Mouse (Mus musculus) heart, postnatal 0 days (tissue): ENCODE data around the gene Gzmm. TPM values are rescaled to one million over a fixed set of nuclear protein-coding genes. Genes with fewer than 3 reads are reported as not detected.

Source experiments
- ATAC-seq: fragments of 200-750 bp; cut with Nextera tagmentation; 2 replicates; pipeline ENCODE4 v1.8.0; 2017; ENCODE audit warnings: low read depth, moderate number of reproducible peaks, moderate library complexity; ENCODE audit not compliant: insufficient read depth
- DNase-seq: peaks from one replicate; pipeline ENCODE4 v3.0.0-alpha.2; 2016; ENCODE audit warnings: low spot score
- H3K27ac ChIP-seq: fragments of 300-500 bp; sonication (generic); 2 replicates; pipeline ENCODE4 v1.5.1; 2014; ENCODE audit warnings: low read depth, mild to moderate bottlenecking
- H3K27me3 ChIP-seq: fragments of 300-500 bp; sonication (generic); 2 replicates; pipeline ENCODE4 v1.6.1; 2014; ENCODE audit warnings: low read length, mixed read lengths; ENCODE audit not compliant: control insufficient read depth, insufficient read depth
- H3K36me3 ChIP-seq: fragments of 300-500 bp; sonication (generic); replicated peaks from 2 replicates; pipeline ENCODE4 v1.6.1; 2014; ENCODE audit warnings: low read length, mixed read lengths; ENCODE audit not compliant: control insufficient read depth, insufficient read depth
- H3K4me1 ChIP-seq: fragments of 300-500 bp; sonication (generic); 2 replicates; pipeline ENCODE4 v1.6.1; 2014; ENCODE audit warnings: antibody characterized with exemption; ENCODE audit not compliant: control insufficient read depth, insufficient read depth
- H3K4me2 ChIP-seq: fragments of 300-500 bp; sonication (generic); 2 replicates; pipeline ENCODE4 v1.6.1; 2014; ENCODE audit warnings: low read depth, mild to moderate bottlenecking, low read length, moderate library complexity
- H3K4me3 ChIP-seq: fragments of 300-500 bp; sonication (generic); 2 replicates; pipeline ENCODE4 v1.5.1; 2014; ENCODE audit warnings: low read depth, low read length
- H3K9ac ChIP-seq: fragments of 300-500 bp; sonication (generic); replicated peaks from 2 replicates; pipeline ENCODE4 v1.6.1; 2014; ENCODE audit warnings: low read depth, low read length, mixed read lengths
- H3K9me3 ChIP-seq: fragments of 300-500 bp; sonication (generic); replicated peaks from 2 replicates; pipeline ENCODE4 v1.6.1; 2016; ENCODE audit warnings: low read length; ENCODE audit not compliant: control insufficient read depth
- CTCF ChIP-seq: IDR thresholded peaks from 2 replicates; pipeline ENCODE4 v1.5.1; 2016; ENCODE audit warnings: antibody characterized with exemption, control low read depth, low read depth
- EP300 ChIP-seq: IDR thresholded peaks from 2 replicates; pipeline ENCODE4 v1.6.1; 2016; ENCODE audit warnings: antibody characterized with exemption, low read depth
- WGBS: fragments of 180-500 bp; shearing (Covaris S2); extraction: QIAGEN DNeasy Blood & Tissue Kit; methylation state at CpG from one replicate; pipeline ENCODE4 v1.1.7; 2014; 5-methylcytosine and 5-hydroxymethylcytosine counted together
- polyA plus RNA-seq: library from polyadenylated mRNA; unstranded; fragments of >200 nt; fragmentation: Nextera tagmentation; extraction: Ambion mirVana; gene quantifications from 2 replicates; pipeline ENCODE4 v1.2.1, GENCODE M21; 2015
- total RNA-seq: library from RNA; depleted of rRNA; stranded (reverse); fragments of >200 nt; gene quantifications from 2 replicates; pipeline ENCODE4 v1.2.3, GENCODE M21; 2014; ENCODE audit warnings: low replicate concordance

Gene Gzmm
- total and polyA plus RNA-seq, 2 experiments from 2014 or later, result 2.4 to 2.8 TPM

GRCm38 (mm10) chr10:79668771-79669575, 19.8 kb upstream of the Gzmm start, which contains the start of gene Tpgs1:
Gene Tpgs1, plus strand, starts transcription at chr10:79669369.
- peak within 1 kb of the TSS; percentile 64 for H3K9ac ChIP-seq
- no peaks in the 10 kb centered on the region for H3K9me3 ChIP-seq
- ATAC-seq (peak; percentile 81), DNase-seq (peak; percentile 93)
- peak; percentile 68; the same call in 1 of the 2 replicates for TF ChIP-seq EP300
- peak; percentile 82 for TF ChIP-seq CTCF
- peak within 1 kb of the TSS; percentile 79 for H3K4me2 ChIP-seq
- H3K27ac ChIP-seq, result peak within 1 kb of the TSS; percentile 89
- H3K4me1 ChIP-seq, result 0 out of 2 replicates have a peak, but pooled peaks cover 9% of the 10 kb centered on the region
- peak within 1 kb of the TSS; percentile 94 for H3K4me3 ChIP-seq
- no peaks in the 10 kb centered on the region for H3K27me3 ChIP-seq
- H3K36me3 ChIP-seq, result no peaks in the 10 kb centered on the region
- WGBS, result under 1% methylated on average over 45 of the region's 45 CpGs

GRCm38 (mm10) chr10:79669576-79670057, 19.2 kb upstream of the Gzmm start:
- ATAC-seq, result peak; percentile 59
- peak overlapping the region; percentile 64 for H3K9ac ChIP-seq
- TF ChIP-seq EP300 (no peak), CTCF (no peak)
- H3K4me1 ChIP-seq, result 0 out of 2 replicates have a peak, but pooled peaks cover 9% of the 10 kb centered on the region
- peak overlapping the region; percentile 89 for H3K27ac ChIP-seq
- no peak for DNase-seq
- 1% methylated on average over 47 of the region's 47 CpGs for WGBS
- peak overlapping the region; percentile 94 for H3K4me3 ChIP-seq
- H3K4me2 ChIP-seq, result peak overlapping the region; percentile 79
- H3K27me3 ChIP-seq, result no peaks in the 10 kb centered on the region
- 0 out of 2 replicates have a peak, but pooled peaks cover 5% of the 10 kb centered on the region for H3K36me3 ChIP-seq
- no peaks in the 10 kb centered on the region for H3K9me3 ChIP-seq

- no peak; the same call in 1 of the 2 replicates for ATAC-seq
- Histone ChIP-seq H3K9ac (peak overlapping the region; percentile 64; the same call in 1 of the 2 replicates), H3K4me2 (peak overlapping the region; percentile 79), H3K4me1 (0 out of 2 replicates have a peak, but pooled peaks cover 9% of the 10 kb centered on the region), H3K27ac (peak overlapping the region; percentile 89; the same call in 1 of the 2 replicates), H3K9me3 (no peaks in the 10 kb centered on the region), H3K36me3 (0 out of 2 replicates have a peak, but pooled peaks cover 6% of the 10 kb centered on the region), H3K27me3 (no peaks in the 10 kb centered on the region), H3K4me3 (peak overlapping the region; percentile 94)
- no peak for DNase-seq
- TF ChIP-seq CTCF (no peak), EP300 (no peak)
- WGBS, result 37% methylated on average over 15 of the region's 15 CpGs
Observed at GRCm38 (mm10) chr10:79670071-79670888, 18.5 kb upstream of the Gzmm start.

GRCm38 (mm10) chr10:79671396-79672087, 17.3 kb upstream of the Gzmm start:
- Histone ChIP-seq H3K27me3 (no peaks in the 10 kb centered on the region), H3K27ac (no peak overlapping the region), H3K9me3 (no peaks in the 10 kb centered on the region), H3K4me1 (0 out of 2 replicates have a peak, but pooled peaks cover 9% of the 10 kb centered on the region), H3K4me2 (no peak overlapping the region), H3K9ac (no peak overlapping the region), H3K36me3 (0 out of 2 replicates have a peak, but pooled peaks cover 6% of the 10 kb centered on the region), H3K4me3 (no peak overlapping the region)
- WGBS, result 81% methylated on average over 6 of the region's 6 CpGs
- DNase-seq (no peak), ATAC-seq (no peak)
- TF ChIP-seq CTCF (no peak), EP300 (no peak)

- 70% methylated on average over 3 of the region's 3 CpGs for WGBS
- no peak overlapping the region for H3K4me2 ChIP-seq
- no peaks in the 10 kb centered on the region for H3K9me3 ChIP-seq
- 0 out of 2 replicates have a peak, but pooled peaks cover 6% of the 10 kb centered on the region for H3K36me3 ChIP-seq
- no peaks in the 10 kb centered on the region for H3K27me3 ChIP-seq
- no peak for TF ChIP-seq CTCF
- no peak for TF ChIP-seq EP300
- ATAC-seq (no peak), DNase-seq (no peak)
- no peak overlapping the region for H3K27ac ChIP-seq
- H3K9ac ChIP-seq, result no peak overlapping the region
- H3K4me1 ChIP-seq, result 0 out of 2 replicates have a peak, but pooled peaks cover 9% of the 10 kb centered on the region
- no peak overlapping the region for H3K4me3 ChIP-seq
Observed at GRCm38 (mm10) chr10:79672088-79672455, 16.7 kb upstream of the Gzmm start.
